Mouse (Mus musculus): ENCODE data around the gene Epha10. TPM values are rescaled to one million over a fixed set of nuclear protein-coding genes. Genes with fewer than 3 reads are reported as not detected.

Gene Epha10
- polyA plus RNA-seq, 1 experiment from 2014 or later: 7.4 TPM

DNA sequence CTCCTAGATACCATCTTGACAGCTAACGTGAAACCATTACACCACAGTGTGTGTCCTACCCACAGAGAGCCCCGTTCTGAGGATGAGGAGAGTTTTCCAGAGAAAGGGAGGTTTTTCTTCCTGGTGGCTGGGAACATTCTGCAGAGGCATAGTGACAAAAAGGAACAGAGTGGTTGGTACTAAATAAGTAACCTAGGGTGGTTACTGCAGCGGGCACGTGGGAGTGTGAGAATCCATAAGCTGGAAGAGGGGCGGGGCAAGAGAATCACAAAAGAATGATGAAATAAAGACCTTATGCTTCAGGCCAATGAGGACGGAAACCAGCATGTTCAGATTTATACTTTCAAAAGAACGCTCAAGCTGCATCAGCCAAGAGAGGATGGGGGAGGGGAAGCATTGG lies 8.0 kb downstream of the Epha10 start:
- WGBS: 75% methylated on average over 7 of the region's 7 CpGs
- Histone ChIP-seq H3K9ac (ENCODE audit: low read depth, low read length) (no peak overlapping the region), H3K4me2 (replicated peaks; ENCODE audit: low read depth, low read length) (no peak overlapping the region), H3K27ac (ENCODE audit: low read depth, low read length) (no peak overlapping the region), H3K4me1 (replicated peaks; ENCODE audit: control insufficient read depth, insufficient read depth, low read length) (no peaks in the 10 kb centered on the region), H3K4me3 (ENCODE audit: low read depth, low read length) (no peak overlapping the region), H3K27me3 (ENCODE audit: control insufficient read depth, insufficient read depth, low read length) (peaks cover 25% of the 10 kb centered on the region), H3K36me3 (ENCODE audit: control insufficient read depth, insufficient read depth, low read length) (no peaks in the 10 kb centered on the region), H3K9me3 (ENCODE audit: control insufficient read depth, low read length) (no peaks in the 10 kb centered on the region)
- ATAC-seq (ENCODE audit: low FRiP score) (no peak), DNase-seq (ENCODE audit: low spot score) (no peak)

DNA sequence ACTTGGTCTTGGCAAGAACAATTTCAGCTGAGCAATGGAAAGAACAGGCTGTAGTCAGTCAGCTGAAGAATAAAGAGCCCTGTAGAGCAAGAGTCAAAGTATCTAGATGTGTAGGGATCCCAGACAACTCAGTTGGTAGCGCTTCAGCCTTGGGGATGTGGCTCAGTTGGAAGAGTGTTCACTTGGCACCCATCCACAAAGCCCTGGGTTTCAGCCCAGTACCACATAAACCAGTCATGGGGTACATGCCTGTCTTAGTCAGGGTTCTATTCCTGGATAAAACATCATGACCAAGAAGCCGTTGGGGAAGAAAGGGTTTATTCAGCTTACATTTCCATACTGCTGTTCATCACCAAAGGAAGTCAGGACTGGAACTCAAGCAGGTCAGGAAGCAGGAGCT lies 9.2 kb downstream of the Epha10 start:
- Histone ChIP-seq H3K4me1 (replicated peaks; ENCODE audit: control insufficient read depth, insufficient read depth, low read length) (peaks cover 3% of the 10 kb centered on the region; the same call in 1 of the 2 replicates), H3K27me3 (ENCODE audit: control insufficient read depth, insufficient read depth, low read length) (peaks cover 34% of the 10 kb centered on the region)

DNA sequence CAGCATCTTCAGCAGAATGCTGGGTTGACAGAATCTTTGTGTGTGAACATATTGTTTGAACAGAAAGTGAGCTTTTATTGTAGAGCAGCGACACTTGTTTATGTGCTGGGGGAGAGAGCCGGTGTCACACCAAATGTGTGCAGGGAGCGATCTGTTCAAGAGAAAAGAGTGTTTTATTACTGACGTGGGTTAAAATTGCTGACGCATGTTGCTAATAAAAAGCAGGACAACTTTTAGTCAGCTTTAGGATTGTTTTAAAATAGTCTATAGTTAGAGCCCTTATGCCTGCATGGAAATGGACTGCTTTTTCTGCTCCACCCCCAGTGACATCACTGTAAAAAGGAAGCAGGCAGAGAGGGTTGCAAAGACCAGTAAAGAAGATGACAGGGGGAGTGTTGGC lies 10.1 kb downstream of the Epha10 start:
- 69% methylated on average over 5 of the region's 5 CpGs for WGBS
- no peak for DNase-seq (ENCODE audit: low spot score)
- ATAC-seq (ENCODE audit: low FRiP score): no peak
- no peak overlapping the region for H3K4me2 ChIP-seq (replicated peaks; ENCODE audit: low read depth, low read length)
- H3K4me1 ChIP-seq (replicated peaks; ENCODE audit: control insufficient read depth, insufficient read depth, low read length): peaks cover 3% of the 10 kb centered on the region; the same call in 1 of the 2 replicates
- H3K27me3 ChIP-seq (ENCODE audit: control insufficient read depth, insufficient read depth, low read length): peaks cover 34% of the 10 kb centered on the region
- H3K4me3 ChIP-seq (ENCODE audit: low read depth, low read length): no peak overlapping the region
- no peak overlapping the region for H3K27ac ChIP-seq (ENCODE audit: low read depth, low read length)
- H3K9ac ChIP-seq (ENCODE audit: low read depth, low read length): no peak overlapping the region
- no peaks in the 10 kb centered on the region for H3K36me3 ChIP-seq (ENCODE audit: control insufficient read depth, insufficient read depth, low read length)
- H3K9me3 ChIP-seq (ENCODE audit: control insufficient read depth, low read length): no peaks in the 10 kb centered on the region

More for the DNA sequence above, 9.2 kb downstream of the Epha10 start:
- Histone ChIP-seq H3K4me3 (ENCODE audit: low read depth, low read length) (no peak overlapping the region), H3K9ac (ENCODE audit: low read depth, low read length) (no peak overlapping the region), H3K9me3 (ENCODE audit: control insufficient read depth, low read length) (no peaks in the 10 kb centered on the region), H3K4me2 (replicated peaks; ENCODE audit: low read depth, low read length) (no peak overlapping the region), H3K36me3 (ENCODE audit: control insufficient read depth, insufficient read depth, low read length) (no peaks in the 10 kb centered on the region), H3K27ac (ENCODE audit: low read depth, low read length) (no peak overlapping the region)
- WGBS: 91% methylated on average over 2 of the region's 2 CpGs
- no peak for ATAC-seq (ENCODE audit: low FRiP score)
- no peak for DNase-seq (ENCODE audit: low spot score)

DNA sequence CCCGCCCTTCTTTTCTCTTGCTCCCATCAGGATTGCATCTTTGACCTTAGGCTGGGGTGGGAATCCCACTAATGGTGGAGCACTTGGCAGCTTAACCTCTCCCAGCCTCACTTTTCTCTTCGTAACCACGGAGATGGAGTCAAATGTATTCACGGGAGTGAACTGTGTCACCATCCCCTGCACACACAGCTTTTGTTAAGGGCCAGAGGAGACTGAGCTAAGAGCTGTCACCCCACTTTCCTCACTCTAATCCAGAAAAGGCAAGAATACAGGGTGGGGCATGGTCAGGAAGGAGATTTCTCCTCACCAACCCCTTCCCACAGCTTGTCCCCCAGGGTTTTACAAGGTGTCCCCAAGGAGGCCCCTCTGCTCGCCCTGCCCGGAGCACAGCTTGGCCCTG lies 13.1 kb downstream of the Epha10 start:
- DNase-seq (ENCODE audit: low spot score): no peak
- no peaks in the 10 kb centered on the region for H3K36me3 ChIP-seq (ENCODE audit: control insufficient read depth, insufficient read depth, low read length)
- no peak overlapping the region for H3K4me3 ChIP-seq (ENCODE audit: low read depth, low read length)
- no peaks in the 10 kb centered on the region for H3K9me3 ChIP-seq (ENCODE audit: control insufficient read depth, low read length)
- H3K9ac ChIP-seq (ENCODE audit: low read depth, low read length): no peak overlapping the region
- H3K27ac ChIP-seq (ENCODE audit: low read depth, low read length): no peak overlapping the region
- WGBS: 25% methylated on average over 6 of the region's 6 CpGs
- no peak overlapping the region for H3K4me2 ChIP-seq (replicated peaks; ENCODE audit: low read depth, low read length)
- no peak for ATAC-seq (ENCODE audit: low FRiP score)
- peaks cover 7% of the 10 kb centered on the region for H3K4me1 ChIP-seq (replicated peaks; ENCODE audit: control insufficient read depth, insufficient read depth, low read length)
- H3K27me3 ChIP-seq (ENCODE audit: control insufficient read depth, insufficient read depth, low read length): peaks cover 36% of the 10 kb centered on the region

DNA sequence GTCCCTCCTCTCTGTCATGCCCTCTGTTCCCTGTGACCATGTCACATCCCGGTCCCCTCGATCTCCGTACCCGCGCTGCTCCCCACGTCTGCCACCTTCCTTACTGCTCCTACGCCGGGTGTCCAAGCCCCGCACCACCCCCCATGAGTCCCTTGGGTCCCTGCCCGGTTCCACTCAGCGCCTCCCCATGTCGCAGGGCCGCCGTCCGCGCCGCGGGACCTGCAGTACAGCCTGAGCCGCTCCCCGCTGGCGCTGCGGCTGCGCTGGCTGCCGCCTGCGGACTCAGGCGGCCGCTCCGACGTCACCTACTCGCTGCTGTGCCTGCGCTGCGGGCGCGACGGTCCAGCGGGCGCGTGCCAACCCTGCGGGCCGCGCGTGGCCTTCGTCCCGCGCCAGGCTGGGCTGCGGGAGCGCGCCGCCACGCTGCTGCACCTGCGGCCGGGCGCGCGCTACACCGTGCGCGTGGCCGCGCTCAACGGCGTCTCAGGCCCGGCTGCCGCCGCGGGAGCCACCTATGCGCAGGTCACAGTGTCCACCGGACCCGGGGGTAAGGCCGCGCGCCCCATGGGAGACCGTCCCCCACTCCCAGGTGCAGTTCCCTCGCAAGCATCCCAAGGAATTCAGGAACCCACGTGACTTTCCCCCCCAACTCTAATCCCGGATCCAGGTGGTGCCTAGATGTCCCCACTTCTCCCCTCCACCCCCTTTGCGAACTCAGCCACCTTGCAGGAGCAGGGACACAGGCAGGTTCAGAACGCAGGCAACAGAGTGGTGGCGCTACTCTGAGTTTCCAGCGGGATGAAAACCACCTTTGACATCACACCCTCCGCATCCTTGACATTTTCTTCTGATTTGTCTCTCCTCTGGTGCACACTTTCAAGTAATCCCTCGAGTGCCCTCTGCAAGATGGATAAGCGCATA lies 14.1 kb downstream of the Epha10 start:
- H3K27me3 ChIP-seq (ENCODE audit: control insufficient read depth, insufficient read depth, low read length): peaks cover 36% of the 10 kb centered on the region
- no peaks in the 10 kb centered on the region for H3K9me3 ChIP-seq (ENCODE audit: control insufficient read depth, low read length)
- peak; percentile 59 for ATAC-seq (ENCODE audit: low FRiP score)
- WGBS: 2% methylated on average over 82 of the region's 83 CpGs
- H3K4me1 ChIP-seq (replicated peaks; ENCODE audit: control insufficient read depth, insufficient read depth, low read length): peaks cover 8% of the 10 kb centered on the region
- no peak overlapping the region for H3K27ac ChIP-seq (ENCODE audit: low read depth, low read length)
- peak overlapping the region; percentile 52; the same call in 1 of the 2 replicates for H3K9ac ChIP-seq (ENCODE audit: low read depth, low read length)
- no peaks in the 10 kb centered on the region for H3K36me3 ChIP-seq (ENCODE audit: control insufficient read depth, insufficient read depth, low read length)
- H3K4me2 ChIP-seq (replicated peaks; ENCODE audit: low read depth, low read length): peak overlapping the region; percentile 84
- DNase-seq (ENCODE audit: low spot score): peak; percentile 46
- peak overlapping the region; percentile 37 for H3K4me3 ChIP-seq (ENCODE audit: low read depth, low read length)

DNA sequence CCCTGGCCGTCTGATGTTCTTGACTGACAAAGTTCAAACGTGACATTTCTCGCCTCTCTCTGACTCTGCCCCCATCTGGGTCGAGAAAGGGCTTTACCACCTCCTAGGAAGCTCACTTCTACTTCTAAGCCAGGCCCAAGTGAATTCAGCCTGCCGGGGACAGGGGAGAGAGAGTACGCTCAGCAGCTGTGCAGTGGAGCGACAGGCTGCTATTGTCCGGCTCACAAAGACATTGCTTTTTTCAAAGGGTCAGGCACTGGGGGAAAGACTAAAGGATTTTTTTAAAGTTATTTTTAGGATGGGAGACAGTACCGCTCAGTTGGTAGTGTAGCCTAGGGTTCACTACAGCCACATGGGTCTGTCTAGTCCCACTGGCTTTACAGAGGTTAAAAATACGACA lies 17.7 kb downstream of the Epha10 start:
- H3K4me3 ChIP-seq (ENCODE audit: low read depth, low read length): no peak overlapping the region
- peaks cover 25% of the 10 kb centered on the region for H3K27me3 ChIP-seq (ENCODE audit: control insufficient read depth, insufficient read depth, low read length)
- ATAC-seq (ENCODE audit: low FRiP score) (no peak), DNase-seq (ENCODE audit: low spot score) (peak; percentile 54)
- H3K4me2 ChIP-seq (replicated peaks; ENCODE audit: low read depth, low read length): no peak overlapping the region
- no peaks in the 10 kb centered on the region for H3K9me3 ChIP-seq (ENCODE audit: control insufficient read depth, low read length)
- H3K27ac ChIP-seq (ENCODE audit: low read depth, low read length): peak overlapping the region; percentile 70
- 19% methylated on average over 10 of the region's 10 CpGs for WGBS
- no peak overlapping the region for H3K9ac ChIP-seq (ENCODE audit: low read depth, low read length)
- no peaks in the 10 kb centered on the region for H3K36me3 ChIP-seq (ENCODE audit: control insufficient read depth, insufficient read depth, low read length)
- peaks cover 8% of the 10 kb centered on the region for H3K4me1 ChIP-seq (replicated peaks; ENCODE audit: control insufficient read depth, insufficient read depth, low read length)

DNA sequence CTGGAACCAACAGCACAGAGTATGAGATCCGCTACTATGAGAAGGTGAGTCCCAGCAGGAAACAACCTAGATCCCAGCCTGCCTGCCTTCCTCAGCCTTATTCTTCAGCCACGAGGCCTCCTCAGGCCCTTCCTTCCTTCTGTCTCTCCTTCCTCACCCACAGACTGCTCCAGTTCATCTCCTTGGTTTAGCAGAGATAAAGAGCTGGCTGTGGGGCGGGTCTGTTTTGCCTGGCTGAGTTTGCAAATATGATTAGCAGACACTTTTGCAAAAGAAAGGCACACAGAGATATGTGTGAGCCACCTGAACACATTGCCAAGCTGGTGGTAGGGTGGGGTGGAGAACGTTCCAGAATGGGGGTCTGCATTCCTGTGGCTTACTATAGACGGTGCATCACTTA lies 19.2 kb downstream of the Epha10 start:
- H3K4me2 ChIP-seq (replicated peaks; ENCODE audit: low read depth, low read length): no peak overlapping the region
- H3K36me3 ChIP-seq (ENCODE audit: control insufficient read depth, insufficient read depth, low read length): no peaks in the 10 kb centered on the region
- no peak overlapping the region for H3K4me3 ChIP-seq (ENCODE audit: low read depth, low read length)
- H3K27me3 ChIP-seq (ENCODE audit: control insufficient read depth, insufficient read depth, low read length): peaks cover 12% of the 10 kb centered on the region
- peaks cover 5% of the 10 kb centered on the region for H3K4me1 ChIP-seq (replicated peaks; ENCODE audit: control insufficient read depth, insufficient read depth, low read length)
- H3K27ac ChIP-seq (ENCODE audit: low read depth, low read length): no peak overlapping the region
- no peak for DNase-seq (ENCODE audit: low spot score)
- ATAC-seq (ENCODE audit: low FRiP score): no peak
- 53% methylated on average over 5 of the region's 5 CpGs for WGBS
- H3K9me3 ChIP-seq (ENCODE audit: control insufficient read depth, low read length): no peaks in the 10 kb centered on the region
- H3K9ac ChIP-seq (ENCODE audit: low read depth, low read length): no peak overlapping the region

DNA sequence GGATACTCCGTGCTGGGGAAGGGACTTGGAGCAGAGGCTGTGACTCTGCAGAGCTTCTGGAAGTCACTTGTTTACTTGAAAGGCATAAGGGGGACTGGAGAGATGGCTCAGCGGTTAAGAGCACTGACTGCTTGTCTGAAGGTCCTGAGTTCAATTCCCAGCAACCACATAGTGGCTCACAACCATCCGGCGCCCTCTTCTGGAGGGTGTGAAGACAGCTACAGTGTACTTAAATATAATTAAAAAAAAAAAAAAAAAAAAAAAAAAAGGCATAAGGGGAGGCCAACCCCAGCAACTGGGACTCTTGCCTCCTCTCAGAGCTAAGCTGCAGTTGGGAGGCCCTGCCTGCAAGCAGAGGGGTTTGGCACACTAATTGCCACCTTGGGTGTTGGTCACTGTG lies 24.7 kb downstream of the Epha10 start:
- H3K9me3 ChIP-seq (ENCODE audit: control insufficient read depth, low read length): no peaks in the 10 kb centered on the region
- H3K27ac ChIP-seq (ENCODE audit: low read depth, low read length): 0 out of 2 replicates have a peak overlapping the region, but pooled peaks have one; percentile 82
- H3K36me3 ChIP-seq (ENCODE audit: control insufficient read depth, insufficient read depth, low read length): no peaks in the 10 kb centered on the region
- H3K4me3 ChIP-seq (ENCODE audit: low read depth, low read length): no peak overlapping the region
- no peak for DNase-seq (ENCODE audit: low spot score)
- no peak overlapping the region for H3K9ac ChIP-seq (ENCODE audit: low read depth, low read length)
- H3K4me2 ChIP-seq (replicated peaks; ENCODE audit: low read depth, low read length): no peak overlapping the region
- ATAC-seq (ENCODE audit: low FRiP score): no peak
- H3K27me3 ChIP-seq (ENCODE audit: control insufficient read depth, insufficient read depth, low read length): no peaks in the 10 kb centered on the region
- 61% methylated on average over 4 of the region's 4 CpGs for WGBS
- peaks cover 3% of the 10 kb centered on the region; the same call in 1 of the 2 replicates for H3K4me1 ChIP-seq (replicated peaks; ENCODE audit: control insufficient read depth, insufficient read depth, low read length)
